Comparison of ENCODE assay signal across 10 mouse cellular contexts in the genomic region with DNA sequence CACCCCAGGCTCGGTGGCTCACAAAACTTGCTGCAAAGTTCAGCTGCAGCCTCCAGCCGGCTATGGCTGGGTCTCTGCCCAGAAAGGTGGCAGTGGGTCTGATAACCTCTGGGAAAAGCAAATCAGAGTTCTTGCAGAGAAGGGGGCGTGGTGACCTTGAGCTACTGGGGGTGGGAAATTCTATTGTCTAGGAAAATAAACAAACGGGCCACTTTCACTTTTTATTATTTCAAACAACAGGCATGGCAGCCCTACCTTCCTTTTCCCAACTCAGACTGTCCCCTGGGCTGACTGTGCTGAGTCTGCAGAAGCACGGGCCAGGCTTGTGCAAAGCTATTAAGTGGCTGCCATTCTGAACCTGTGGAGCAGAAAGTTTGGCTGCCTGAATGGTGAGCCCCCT.
A peak's percentile ranks its signal among the peaks of the same experiment; 100 is the strongest.
DNase-seq lines count a peak whose midpoint lies in the region; TF ChIP-seq lines count a peak whose summit lies in the region.
"Had no signal": no experiment of that assay in that cellular context is flagged by ENCODE, and none has a peak within 500 bp of the region (broad histone marks: within the 10 kb centered on the region; RNA-seq: fewer than 3 reads in every experiment).

No protein-coding gene starts in this region.

- no peaks in the 10 kb centered on the region for H3K36me3 ChIP-seq in kidney, adult 2 months (ENCODE audit: control insufficient read depth, insufficient read depth, low read length)

- no peak for TF ChIP-seq POLR2A in brain, embryonic 14.5 days (IDR thresholded peaks at IDR 0.05; ENCODE audit: borderline replicate concordance, extremely low read depth, insufficient read depth, insufficient read length, poor library complexity, severe bottlenecking)
- TF ChIP-seq POLR2A in kidney, adult 2 months (IDR thresholded peaks at IDR 0.05; ENCODE audit: low read depth, low read length): no peak
- TF ChIP-seq POLR2A in lung, adult 2 months (IDR thresholded peaks at IDR 0.05; ENCODE audit: borderline replicate concordance, extremely low read depth, low read depth, low read length): 0 out of 2 replicates have a peak, but pooled peaks have one; percentile 9

- no peak for TF ChIP-seq CTCF in brain, embryonic 14.5 days (IDR thresholded peaks at IDR 0.05; ENCODE audit: borderline replicate concordance, extremely low read depth, insufficient read depth, insufficient read length)
- no peak for TF ChIP-seq CTCF in kidney, adult 2 months (conservative IDR thresholded peaks at IDR 0.05; ENCODE audit: insufficient read depth, insufficient read length, low read depth, low read length)
- TF ChIP-seq CTCF in lung, adult 2 months (IDR thresholded peaks at IDR 0.05; ENCODE audit: insufficient read depth, low read length): no peak

- no peak overlapping the region for H3K27ac ChIP-seq in kidney, adult 2 months (ENCODE audit: insufficient read depth, low read depth, low read length)
- H3K27ac ChIP-seq: forebrain, embryonic 13.5 days had no signal

- no peaks in the 10 kb centered on the region for H3K27me3 ChIP-seq in kidney, adult 2 months (replicated peaks; ENCODE audit: control insufficient read depth, insufficient read depth, low read length)
- H3K27me3 ChIP-seq: forebrain, embryonic 13.5 days had no signal

- WGBS in kidney, adult 2 months: 21% methylated on average over 5 of the region's 5 CpGs
- WGBS in lung, adult 2 months: 14% methylated on average over 5 of the region's 5 CpGs

- H3K4me3 ChIP-seq in kidney, adult 2 months (ENCODE audit: insufficient read depth, low read depth, low read length): no peak overlapping the region
- no peak overlapping the region for H3K4me3 ChIP-seq in lung, adult 2 months (replicated peaks; ENCODE audit: extremely low read depth, low read depth, low read length)
- H3K4me3 ChIP-seq: forebrain, embryonic 13.5 days had no signal

- H3K4me1 ChIP-seq in kidney, adult 2 months (ENCODE audit: control insufficient read depth, insufficient read depth, low read length): no peaks in the 10 kb centered on the region
- H3K4me1 ChIP-seq in lung, adult 2 months (ENCODE audit: control insufficient read depth, insufficient read depth, low read length): peaks cover 6% of the 10 kb centered on the region

- DNase-seq in ZHBTc4 (ENCODE audit: low read depth, low spot score): peak; percentile 10
- DNase-seq in brain, embryonic 14.5 days (ENCODE audit: low read depth): peak; percentile 43
- DNase-seq in kidney, adult 2 months: peak; percentile 58
- peak; percentile 24 for DNase-seq in lung, adult 2 months
- no peak for DNase-seq in urinary bladder, postnatal 25 days (ENCODE audit: low spot score)
- DNase-seq in natural killer cell, adult 2 months (ENCODE audit: low spot score in 2 of 2): no peak
- no peak for DNase-seq in cerebellum, adult 9-10 months
- no peak for DNase-seq in layer of hippocampus, postnatal 36 days
- DNase-seq: thymus, postnatal 4 days had no signal

Comparison
In these comparisons a context has a peak if more than half of its experiments do, and no peak if none do; other contexts are left out.
1. DNase-seq: peak in ZHBTc4 (single experiment), brain, embryonic 14.5 days (single experiment), kidney, adult 2 months (single experiment) and lung, adult 2 months (single experiment); none in urinary bladder, postnatal 25 days (single experiment), natural killer cell, adult 2 months (0 of 2), cerebellum, adult 9-10 months (single experiment) and layer of hippocampus, postnatal 36 days (0 of 2).